Mouse (Mus musculus) spleen, embryonic (tissue): ENCODE measurements at regions not wholly inside any gene's neighbourhood (a gene's known extent, or its start where the extent isn't known, plus 50 kb on each side); places are given as distances from the start of the nearest gene placed in this dataset.

ENCODE experiments used
- CTCF ChIA-PET: fragments of 350-600 bp; sonication (Branson Sonifier 250); formaldehyde crosslinking; loops from one replicate; lab custom pipeline; 2022; lab: Charles Lee

GRCm38 (mm10) chr8:88417307-88418095 lies 55.5 kb upstream of the Brd7 start:
- CTCF ChIA-PET = interaction anchor here (0.6 kb wide), 1 partner anchor 211 kb away, joined by 3 read pairs; no protein-coding TSS in a partner anchor

GRCm38 (mm10) chr8:88423264-88423663 lies 61.3 kb upstream of the Brd7 start:
- CTCF ChIA-PET = no interaction called here

GRCm38 (mm10) chr8:88428560-88428959 lies 66.6 kb upstream of the Brd7 start:
- CTCF ChIA-PET = interaction anchor here (0.8 kb wide), 1 partner anchor 137 kb away, joined by 12 read pairs; no protein-coding TSS in a partner anchor

- CTCF ChIA-PET = no interaction called here
Measured at GRCm38 (mm10) chr8:88431389-88431788, 69.4 kb upstream of the Brd7 start.

- CTCF ChIA-PET = no interaction called here
Measured at GRCm38 (mm10) chr8:88435686-88436085, 73.7 kb upstream of the Brd7 start.

DNA sequence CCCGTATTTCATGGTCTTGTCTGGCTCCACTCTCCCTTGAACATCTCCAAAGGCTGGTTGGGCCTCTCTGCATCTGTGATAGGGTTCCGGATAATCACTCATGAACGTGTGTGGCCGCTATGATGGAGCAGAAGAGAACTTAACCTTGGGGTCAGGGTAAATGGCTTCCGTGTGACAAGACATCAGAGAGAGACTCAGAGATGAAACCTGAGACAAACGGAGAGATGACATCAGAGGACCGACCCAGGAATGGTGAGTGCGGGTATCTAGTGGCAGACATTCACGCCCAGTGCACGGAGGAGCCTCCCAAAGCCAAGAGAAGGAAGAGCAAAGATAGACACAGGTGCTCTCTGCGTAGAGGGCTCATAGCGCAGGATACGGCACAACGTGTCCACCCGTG lies 78.2 kb upstream of the Brd7 start:
- CTCF ChIA-PET = no interaction called here

DNA sequence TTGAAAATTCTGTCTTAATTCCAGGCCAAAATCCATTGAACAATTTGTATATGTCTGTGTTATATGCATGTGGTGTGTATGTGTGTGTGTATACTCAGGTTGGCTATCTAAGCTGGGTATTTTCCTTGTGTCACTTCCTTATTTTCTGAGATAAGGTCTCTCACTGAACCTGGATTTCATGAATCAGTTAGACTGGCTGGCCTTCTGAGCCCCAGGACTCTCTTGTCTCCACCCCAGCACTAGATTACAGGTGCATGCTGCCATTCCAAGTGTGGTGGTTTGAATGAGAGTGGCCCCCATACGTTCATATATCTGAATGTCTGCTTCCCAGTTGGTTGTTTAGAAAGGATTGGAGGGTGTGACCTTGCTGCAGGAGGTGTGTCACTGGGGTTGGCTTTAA lies 77.8 kb upstream of the Nkd1 start:
- CTCF ChIA-PET = no interaction called here

DNA sequence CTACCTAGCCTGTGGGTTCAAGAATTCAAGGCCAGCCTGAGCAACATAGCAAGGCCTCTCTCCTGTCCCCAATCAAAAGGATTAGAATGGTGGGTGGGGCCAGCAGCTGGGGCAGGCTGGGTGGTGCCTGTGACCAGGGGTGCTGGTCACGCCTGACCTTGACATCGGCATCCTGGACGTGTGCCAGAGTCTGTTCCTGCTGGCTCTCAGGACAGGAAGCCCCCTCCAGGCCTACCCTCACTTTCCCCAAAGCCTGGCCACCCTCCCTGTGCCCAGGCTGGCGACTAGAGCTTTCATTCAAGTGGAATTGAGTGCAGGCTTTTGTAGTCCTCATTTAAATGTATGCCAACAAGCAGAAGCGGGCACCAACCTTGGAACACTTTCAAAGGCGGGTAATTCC lies 73.7 kb upstream of the Nkd1 start:
- CTCF ChIA-PET = no interaction called here

DNA sequence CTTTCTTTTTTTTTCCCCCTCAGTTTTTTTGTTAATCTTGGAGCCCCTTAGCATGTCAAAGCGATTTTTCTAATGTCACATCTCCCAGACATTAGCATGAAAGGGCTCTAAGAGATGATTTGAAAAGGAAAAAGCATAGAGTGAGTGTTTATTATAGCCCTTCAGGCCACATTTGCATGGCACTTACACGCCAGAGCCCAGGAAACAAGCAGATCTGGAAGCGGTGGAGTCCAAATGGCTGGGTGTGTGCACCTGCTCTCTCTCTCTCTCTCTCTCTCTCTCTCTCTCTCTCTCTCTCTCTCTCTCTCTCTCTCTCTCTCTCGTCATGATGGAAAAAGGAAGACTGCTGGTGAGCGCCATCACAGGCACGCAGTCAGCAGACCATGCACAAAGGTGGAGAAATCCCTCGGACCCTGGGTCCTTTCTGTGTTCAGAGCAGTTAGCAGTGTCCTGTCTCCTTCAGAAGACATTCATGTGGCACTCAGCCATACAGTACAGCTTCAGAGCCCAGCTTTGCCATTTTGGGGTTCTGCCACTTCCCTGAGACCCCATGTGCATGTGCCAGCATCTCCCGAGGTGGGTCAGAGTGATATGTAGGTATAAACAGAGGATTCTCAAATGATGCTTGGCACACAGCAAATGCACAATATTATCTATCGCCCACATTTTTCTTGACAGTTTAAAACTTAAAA lies 73.2 kb upstream of the Nkd1 start:
- CTCF ChIA-PET = no interaction called here

GRCm38 (mm10) chr8:88449001-88449400 lies 72.2 kb upstream of the Nkd1 start:
- CTCF ChIA-PET = no interaction called here

DNA sequence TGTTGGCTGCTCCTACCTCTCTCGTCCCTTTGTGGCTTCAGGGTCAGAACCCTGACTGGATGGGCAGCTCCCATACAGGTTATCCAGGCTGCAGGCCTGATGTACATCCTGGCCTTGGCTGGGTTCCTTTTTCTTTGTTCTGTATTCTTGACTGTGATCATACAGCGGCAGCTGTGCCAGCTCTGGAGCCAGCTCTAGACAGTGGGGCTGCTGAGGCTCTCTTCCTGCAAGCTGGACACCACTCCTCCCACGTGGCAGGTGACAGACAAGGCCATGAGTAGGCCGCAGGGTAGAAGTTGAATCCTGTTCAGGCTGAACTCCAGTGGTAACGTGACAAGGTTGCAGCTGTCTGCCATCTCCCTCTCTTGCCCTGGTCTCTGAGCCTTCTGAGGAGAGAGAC lies 71.6 kb upstream of the Nkd1 start:
- CTCF ChIA-PET = no interaction called here

DNA sequence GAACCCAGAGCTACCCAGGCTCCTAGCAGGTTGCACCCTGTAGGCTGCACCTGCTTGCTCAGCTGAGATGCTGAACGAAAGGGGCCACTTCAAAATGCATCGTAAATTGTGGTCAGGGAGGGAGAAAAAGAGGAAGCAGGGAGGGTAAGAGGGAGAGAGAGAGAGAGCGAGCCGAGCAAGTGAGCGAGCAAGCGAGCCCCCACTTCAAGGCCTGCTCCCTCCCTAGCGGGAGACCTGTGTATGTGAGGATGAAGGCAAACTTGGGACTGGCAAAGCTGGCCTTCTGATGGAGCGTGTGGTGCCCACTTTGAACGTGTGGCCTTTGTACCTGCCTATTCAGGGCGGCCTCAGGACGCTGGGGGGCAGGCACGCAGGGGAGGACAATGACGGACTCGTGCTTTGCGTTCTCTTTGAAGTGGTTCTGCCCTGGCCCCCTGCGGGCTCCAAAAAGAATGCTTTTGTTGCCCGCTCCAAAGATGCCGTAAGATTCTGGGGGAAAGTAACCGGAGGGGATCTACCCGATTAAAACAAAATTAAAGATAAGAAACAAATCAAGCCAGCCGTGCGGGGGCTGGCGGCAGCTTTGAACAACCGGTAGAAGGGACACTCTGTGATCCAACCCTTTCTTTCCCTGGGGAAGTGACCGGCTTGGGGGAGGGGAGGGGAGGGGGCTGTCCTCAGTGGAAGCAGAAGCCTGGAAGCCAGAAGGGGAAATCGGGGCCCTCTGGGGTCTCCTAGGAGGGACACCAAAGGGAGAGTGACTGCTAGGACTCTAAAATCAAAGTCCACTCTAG lies 70.1 kb upstream of the Nkd1 start:
- CTCF ChIA-PET = interaction anchor here (0.5 to 0.7 kb wide), 2 partner anchors 214 to 242 kb away, joined by 3 to 20 read pairs; no protein-coding TSS in a partner anchor

DNA sequence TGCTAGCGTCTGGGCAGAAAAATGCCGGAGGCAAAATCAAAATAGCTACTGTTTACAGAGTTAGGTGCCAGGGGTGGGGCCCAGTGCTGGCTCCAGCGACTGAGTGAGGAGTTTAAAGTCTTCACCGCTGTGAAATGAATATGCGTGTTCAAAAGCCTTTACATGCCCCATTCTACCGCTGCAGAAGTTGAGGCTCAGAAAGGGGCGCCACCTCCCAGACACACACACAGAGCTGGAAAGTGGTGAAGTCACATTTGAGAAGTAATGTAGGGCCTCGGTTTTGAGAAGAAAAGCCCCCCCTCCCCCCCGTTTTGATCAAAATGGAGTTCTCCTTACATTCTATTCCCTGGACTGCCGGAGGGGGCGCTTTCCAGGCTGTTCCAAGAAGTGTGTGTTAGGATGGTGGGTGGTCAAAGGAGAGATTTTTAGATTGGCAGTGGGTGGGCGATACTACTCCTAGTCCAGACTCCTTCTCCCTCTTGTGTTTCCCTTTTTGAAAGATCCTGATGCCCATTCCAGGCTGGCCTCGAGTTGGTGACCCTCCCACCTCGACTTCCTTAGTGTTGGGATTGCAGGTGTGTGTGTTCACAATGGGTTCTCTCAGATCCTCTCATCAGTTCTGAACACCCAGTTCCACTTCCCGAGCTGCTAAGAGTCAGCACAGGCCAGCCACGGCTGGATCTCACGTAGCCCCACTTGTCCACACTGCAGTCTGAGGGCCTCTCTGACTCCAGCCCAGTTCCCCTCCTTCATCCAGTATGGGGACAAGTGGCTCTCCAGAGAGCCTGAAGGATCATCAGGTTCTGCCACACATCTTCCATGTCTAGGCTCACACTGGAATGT lies 69.3 kb upstream of the Nkd1 start:
- CTCF ChIA-PET = interaction anchor here (0.7 kb wide), 1 partner anchor 214 kb away, joined by 3 read pairs; no protein-coding TSS in a partner anchor

GRCm38 (mm10) chr8:88452501-88452847 lies 68.7 kb upstream of the Nkd1 start:
- CTCF ChIA-PET = no interaction called here

GRCm38 (mm10) chr8:88454048-88454696 lies 67.0 kb upstream of the Nkd1 start:
- CTCF ChIA-PET = no interaction called here

- CTCF ChIA-PET = interaction anchor here (0.6 kb wide), 1 partner anchor 150 kb away, joined by 7 read pairs; no protein-coding TSS in a partner anchor
Measured at GRCm38 (mm10) chr8:88454906-88455305, 66.2 kb upstream of the Nkd1 start.

GRCm38 (mm10) chr8:88455434-88456020 lies 65.6 kb upstream of the Nkd1 start:
- CTCF ChIA-PET = no interaction called here

DNA sequence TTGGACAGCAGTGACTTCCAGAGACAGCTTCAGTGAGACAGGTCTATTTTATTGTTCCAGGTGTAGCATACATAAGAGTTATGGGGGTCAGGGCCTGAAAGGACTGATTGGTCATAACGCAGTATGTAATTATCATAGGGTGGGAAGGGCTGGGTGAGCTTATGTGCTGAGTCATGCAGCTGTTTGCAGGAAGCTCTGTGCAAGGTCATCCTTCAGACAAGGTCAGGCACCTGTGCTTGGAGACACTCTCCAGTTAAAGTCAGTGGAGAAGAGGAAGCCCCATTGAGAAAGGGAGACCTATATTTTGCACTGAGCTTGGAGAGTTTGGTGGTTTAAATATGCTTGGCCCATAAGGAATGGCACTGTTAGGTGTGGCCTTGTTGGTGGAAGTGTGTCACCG lies 62.0 kb upstream of the Nkd1 start:
- CTCF ChIA-PET = no interaction called here

GRCm38 (mm10) chr8:88467756-88468155 lies 53.4 kb upstream of the Nkd1 start:
- CTCF ChIA-PET = no interaction called here

DNA sequence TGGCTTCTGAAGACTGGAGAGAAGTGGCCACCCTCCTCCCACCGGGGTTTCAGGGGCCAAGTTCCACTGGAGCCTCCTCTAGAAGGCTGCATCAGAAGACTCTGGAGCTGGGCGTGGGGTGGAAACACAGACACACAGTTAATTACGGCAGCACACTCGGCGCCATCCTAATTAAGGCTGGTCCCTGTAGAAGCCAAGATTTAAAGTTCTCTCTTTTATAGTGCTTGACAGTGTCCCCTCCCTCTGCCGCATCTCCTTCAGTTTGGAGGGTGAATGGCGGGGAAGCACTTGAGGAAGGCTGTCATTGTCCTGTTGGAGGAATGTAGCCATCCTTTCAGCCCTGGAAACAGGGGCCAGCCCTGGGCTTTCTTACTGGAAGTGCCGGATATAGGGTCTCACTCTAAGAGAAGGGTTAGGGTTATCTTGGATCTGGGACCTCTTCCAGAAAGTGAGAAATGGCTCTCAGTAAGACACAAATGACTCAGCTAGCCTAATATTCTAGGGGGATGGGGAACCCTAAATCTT lies 50.2 kb upstream of the Nkd1 start:
- CTCF ChIA-PET = interaction anchor here (0.7 kb wide), 1 partner anchor 1885 kb away, joined by 3 read pairs; no protein-coding TSS in a partner anchor
